Mouse (Mus musculus): Measurements from ENCODE around the gene Olfr1388.
"Not testable (repeated sequence)": the region's sequence is repeated elsewhere in the genome, so short reads cannot be mapped to it uniquely, and the experiment has no call there.

Gene Olfr1388

GRCm38 (mm10) chr11:49436411-49436810 lies at the start of gene Olfr1388:
Olfr1388 (plus strand) TSS chr11:49436624.
- peak; percentile 6 for DNase-seq

- DNase-seq: not testable (repeated sequence)
Measured at GRCm38 (mm10) chr11:49392707-49393106, 43.7 kb upstream of the Olfr1388 start.

GRCm38 (mm10) chr11:49406784-49407183 lies 29.6 kb upstream of the Olfr1388 start:
- DNase-seq: no peak

DNA sequence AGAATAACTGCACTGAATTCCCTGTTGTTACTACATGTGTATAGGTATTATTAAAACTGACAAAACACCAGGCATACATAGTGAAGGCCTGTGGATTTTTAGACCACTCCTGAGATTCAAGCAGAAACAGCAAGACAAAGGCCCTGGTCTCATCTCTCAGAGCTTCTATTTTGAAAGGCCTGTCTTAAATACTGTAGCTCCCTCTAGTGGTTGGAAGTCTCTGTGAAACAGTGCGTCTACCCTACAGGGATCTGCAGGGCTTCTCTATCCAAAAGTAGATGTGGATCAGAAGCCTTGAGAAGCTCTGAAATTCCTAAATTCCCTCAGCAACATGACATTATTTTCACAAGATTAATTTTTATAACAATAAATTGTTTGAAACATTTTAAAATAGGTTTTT lies 25.9 kb upstream of the Olfr1388 start:
- no peak for DNase-seq

GRCm38 (mm10) chr11:49422767-49423166 lies 13.7 kb upstream of the Olfr1388 start, which contains the start of gene Olfr1389:
Olfr1389 (plus strand) TSS chr11:49423067.
- DNase-seq: no peak

- no peak for DNase-seq
Measured at GRCm38 (mm10) chr11:49425257-49425927, 11.0 kb upstream of the Olfr1388 start.

DNA sequence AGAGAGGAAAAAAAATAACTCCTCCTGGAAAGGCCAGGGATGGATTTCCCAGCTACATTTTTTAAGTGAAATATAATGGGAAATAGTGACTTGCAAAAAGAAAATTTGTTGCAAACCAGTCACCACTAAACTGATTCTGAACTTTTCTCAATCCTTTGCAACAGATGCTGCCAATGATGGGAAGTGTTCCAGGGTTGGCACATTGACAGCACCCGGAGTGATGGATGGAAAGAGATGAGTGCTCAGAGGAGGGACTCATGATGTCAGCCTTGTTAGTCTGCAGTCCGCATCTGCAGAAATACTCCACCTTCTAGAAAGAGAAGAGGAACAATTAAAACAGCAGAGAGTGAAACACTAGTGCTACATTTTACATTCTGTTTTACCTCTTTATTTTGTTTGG lies 6.8 kb upstream of the Olfr1388 start:
- DNase-seq: peak; percentile 11

GRCm38 (mm10) chr11:49455043-49455442 lies 18.6 kb downstream of the Olfr1388 start, which contains the start of gene Olfr1387:
Olfr1387 (plus strand) TSS chr11:49455343.
- DNase-seq: no peak

DNA sequence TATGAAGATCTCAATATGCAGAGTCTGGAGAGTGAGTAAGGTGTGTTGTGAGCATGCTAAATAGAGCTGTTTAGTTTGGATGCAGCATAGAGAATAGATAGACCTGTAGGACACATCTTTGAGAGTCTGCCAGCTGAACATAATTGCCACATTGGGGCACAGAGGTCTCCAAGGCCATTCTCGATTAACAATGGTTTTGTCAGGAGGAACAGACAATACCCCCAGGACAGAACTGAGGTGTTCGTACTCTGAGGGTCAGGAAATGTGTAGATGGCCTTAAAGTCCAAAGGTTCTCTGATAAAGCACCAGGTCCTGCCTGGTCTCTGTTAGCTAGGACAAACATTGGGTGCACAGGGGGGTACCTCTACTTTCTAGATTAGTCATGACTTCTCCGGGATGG lies 28.3 kb downstream of the Olfr1388 start, which contains the start of gene Olfr1386:
Gene Olfr1386 (plus strand): TSS at position 301 of the 400 bp plus-strand sequence.
- DNase-seq: not testable (repeated sequence)

GRCm38 (mm10) chr11:49485973-49486372 lies 49.5 kb downstream of the Olfr1388 start:
- no peak for DNase-seq

- not testable (repeated sequence) for DNase-seq
Measured at GRCm38 (mm10) chr11:49488770-49489169, 52.3 kb downstream of the Olfr1388 start, which contains the start of gene Olfr1385. Olfr1385 (plus strand) TSS chr11:49489070.
